Mouse (Mus musculus) erythroblast, adult 5-6 weeks (primary cell): ENCODE results near the gene Gm20388. TPM values are rescaled to one million over a fixed set of nuclear protein-coding genes. Genes with fewer than 3 reads are reported as not detected.

Experiments
- ATAC-seq: replicated peaks from 2 replicates; pipeline ENCODE4 v1.8.0; 2016; ENCODE audit warnings: moderate number of reproducible peaks, mild to moderate bottlenecking, moderate TSS enrichment, inconsistent platforms; ENCODE audit not compliant: poor library complexity, low FRiP score, severe bottlenecking
- total RNA-seq, 2 experiments: library from RNA; stranded (forward) in 1 of 2; stranded (reverse) in 1 of 2; fragments of 150-400 nt in 1 of 2; fragments of 200-764, 138-1000 nt in 1 of 2; gene quantifications; 2 replicates each; pipeline versions ENCODE4 v1.2.3 to v1.2.4; 2015 to 2017; ENCODE audit warnings: low replicate concordance in 2 of 2

The Gm20388 gene
- total RNA-seq, 2 experiments from 2014 or later = 2.9 to 7.8 TPM

GRCm38 (mm10) chr8:120208113-120208512 is 297.5 kb downstream of the Gm20388 start:
- no peak for ATAC-seq

DNA sequence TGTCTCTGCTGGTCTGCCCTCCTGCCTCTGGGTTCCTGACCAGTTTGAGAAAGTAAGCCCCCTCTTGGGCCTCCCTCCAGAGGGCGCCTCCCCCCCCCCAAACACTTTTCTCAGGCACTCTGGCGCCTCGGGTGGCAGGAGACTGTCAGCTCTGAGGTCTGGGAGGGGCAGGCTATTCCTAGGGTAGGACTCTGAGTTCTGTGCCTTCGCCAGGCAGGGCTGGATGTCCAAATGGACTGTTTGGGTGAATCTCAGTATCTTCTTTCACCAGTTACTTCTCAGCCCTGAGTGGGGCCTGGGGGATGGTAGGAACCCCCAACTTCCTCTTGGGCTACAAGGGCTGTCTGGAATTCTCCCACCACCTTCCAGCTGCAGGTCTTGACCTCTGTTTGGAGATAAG is 300.7 kb downstream of the Gm20388 start:
- no peak for ATAC-seq

GRCm38 (mm10) chr8:120212596-120212995 is 302.0 kb downstream of the Gm20388 start:
- ATAC-seq = no peak

- no peak for ATAC-seq
Observed at GRCm38 (mm10) chr8:120213229-120213628, 302.6 kb downstream of the Gm20388 start.

DNA sequence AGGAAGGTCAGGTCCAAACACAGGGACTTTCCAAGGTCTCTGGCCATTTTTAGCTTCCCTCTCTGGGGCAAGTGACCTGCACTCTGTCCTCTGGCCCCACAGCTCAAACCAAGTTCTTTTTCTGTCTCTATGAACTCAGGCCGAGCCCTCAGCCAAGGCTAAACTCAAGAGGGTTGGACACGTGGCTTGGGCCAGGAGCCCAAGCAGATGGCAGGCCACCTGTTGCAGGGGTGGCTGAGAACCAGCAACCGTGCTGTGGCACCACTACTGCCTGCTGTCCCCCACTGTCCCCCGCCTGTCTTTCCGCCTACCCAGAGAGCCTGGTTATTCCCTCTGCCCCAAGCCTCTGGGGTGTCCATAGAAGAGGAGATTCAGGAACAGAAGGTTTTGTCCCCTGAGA is 303.3 kb downstream of the Gm20388 start:
- no peak for ATAC-seq

GRCm38 (mm10) chr8:120215416-120216141 is 304.9 kb downstream of the Gm20388 start:
- ATAC-seq = no peak

DNA sequence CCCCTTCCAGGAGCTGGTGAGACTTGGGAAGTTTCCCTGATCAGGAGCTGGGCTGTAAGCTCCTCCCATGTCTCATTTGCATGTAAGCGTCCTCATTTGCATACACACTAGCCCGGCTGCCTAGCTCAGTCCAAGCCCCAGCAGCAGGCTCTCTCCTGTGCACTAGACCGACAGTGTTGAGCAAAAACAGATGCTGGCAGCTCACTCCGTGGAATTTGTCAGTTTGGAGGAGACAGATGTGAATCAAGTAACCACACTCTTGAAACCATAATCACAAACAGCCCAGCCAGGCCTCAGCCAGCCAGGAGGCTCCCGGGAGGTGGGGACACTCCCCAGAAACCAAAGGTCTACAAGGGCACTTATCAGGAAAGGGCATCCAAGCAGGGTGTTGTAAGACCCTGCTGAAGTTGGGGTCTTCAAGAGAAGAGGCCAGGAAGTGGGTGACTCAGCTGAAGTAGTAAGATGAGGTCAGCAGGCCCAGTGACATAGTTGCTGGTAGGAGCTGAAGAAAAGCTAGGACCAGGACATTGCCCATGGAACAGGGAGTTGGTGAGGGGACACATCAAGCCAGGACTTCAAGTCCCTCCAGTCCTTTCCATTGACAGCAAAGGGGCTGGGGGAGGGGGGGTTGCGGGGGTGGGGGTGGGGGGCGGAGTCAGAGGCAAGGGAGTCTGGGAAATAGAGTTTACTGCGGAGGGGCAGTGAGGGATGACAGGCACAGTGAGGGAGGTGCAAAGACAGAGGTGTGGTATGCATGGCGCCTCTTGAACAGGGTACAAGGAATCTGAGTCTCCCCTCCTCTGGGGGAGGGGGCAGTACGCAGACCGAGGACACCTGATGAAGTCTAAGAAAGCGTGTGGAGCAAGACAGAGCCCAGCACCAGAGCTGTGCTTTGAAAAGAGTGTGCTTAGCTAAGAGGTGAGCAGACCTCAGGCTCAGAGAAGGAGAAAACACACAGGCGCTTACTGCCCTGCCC is 306.5 kb downstream of the Gm20388 start:
- no peak for ATAC-seq

DNA sequence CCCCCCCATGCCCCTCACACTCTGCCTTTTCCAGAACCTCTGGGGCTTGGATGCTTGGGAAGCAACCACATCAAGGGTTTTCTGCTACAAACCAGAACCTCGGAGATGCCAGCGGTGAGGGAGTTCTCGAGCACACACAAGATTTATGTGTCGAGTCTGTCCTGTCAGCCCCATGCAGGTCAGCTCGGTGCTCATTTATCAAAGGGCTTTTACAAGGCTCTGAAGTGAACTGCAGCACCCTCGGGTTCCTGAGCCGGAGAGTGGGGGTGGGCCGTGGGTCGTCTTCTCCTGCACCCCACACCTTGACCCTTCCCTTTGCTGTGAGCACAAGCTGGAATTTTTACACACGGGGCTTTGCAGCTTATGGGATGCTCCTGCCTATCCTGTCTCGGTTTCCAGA is 311.9 kb downstream of the Gm20388 start:
- ATAC-seq = no peak

GRCm38 (mm10) chr8:120224521-120225420 is 314.1 kb downstream of the Gm20388 start:
- no peak for ATAC-seq

DNA sequence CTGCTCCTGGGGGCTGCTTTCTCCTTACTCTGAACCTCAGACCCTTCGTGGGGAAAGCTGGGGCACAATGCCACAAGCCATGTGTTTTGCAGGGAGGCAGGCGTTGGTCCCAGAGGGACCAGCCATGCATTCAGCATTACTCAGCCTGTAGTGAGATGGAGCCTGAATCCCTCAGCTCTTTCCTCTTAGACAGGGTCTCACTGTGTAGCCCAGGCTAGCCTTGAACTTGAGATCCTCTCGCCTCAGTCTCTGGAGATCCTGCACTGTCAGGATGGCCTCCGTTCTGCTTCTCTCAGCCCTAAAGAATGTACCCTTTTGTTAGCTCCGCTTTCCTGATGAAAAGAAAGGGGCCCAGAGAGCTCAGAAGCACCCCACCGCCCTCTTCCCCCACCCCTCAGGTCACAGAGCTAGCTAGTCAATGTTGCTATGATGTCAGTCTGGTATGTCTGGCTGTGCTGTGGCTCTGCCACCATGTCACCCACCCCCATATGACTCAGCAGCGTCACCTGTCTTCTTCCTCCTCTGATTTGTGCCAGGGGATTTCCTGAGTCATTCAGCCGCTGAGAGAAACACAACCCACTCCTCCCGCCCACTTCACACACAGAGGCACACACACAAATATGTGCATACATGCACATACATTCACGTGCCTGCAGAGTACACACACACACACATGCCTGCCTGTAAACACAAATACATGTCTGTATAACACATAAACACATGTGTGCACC is 314.9 kb downstream of the Gm20388 start:
- no peak for ATAC-seq

DNA sequence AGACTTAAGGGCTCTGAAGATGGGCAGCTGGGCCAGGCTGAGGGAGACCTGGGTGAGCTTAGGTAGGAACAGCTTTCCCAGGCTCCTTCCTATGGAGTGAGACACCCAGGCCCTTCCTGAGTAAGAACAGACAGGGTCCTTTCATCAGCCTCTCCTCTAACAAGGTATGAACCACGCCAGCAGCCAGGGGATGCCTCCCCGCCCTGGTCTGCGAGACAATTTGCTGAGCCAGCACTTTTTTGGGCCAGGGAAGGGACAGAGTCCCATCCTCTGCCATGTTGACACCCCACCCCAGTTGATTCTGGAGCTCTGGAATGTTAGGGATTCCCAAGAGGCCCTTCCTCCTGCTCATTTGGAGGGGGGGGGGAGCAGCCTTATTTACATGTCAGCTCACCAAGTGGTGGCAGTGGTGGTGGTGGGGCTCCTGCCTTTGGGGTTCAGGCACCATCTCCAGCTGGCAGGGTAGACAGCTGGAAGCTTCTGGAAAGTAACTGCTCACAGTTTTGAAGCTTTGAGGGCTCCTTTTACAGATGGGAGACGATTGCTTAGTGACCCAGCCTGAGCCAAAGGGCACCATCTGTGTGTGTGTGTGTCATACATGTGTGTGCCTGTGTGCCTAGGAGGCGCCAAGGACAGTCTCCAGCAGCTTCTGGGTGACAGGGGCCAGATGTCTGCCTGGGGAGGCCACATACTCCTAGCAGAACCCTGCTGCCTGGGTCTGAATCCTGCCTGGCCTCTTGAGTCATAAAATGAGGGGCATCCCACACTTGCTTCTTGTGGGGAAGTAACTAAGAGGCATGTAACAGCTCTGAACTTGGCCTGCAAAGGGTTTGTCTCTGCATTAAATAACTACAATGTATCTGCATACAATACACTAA is 316.3 kb downstream of the Gm20388 start:
- ATAC-seq = no peak

DNA sequence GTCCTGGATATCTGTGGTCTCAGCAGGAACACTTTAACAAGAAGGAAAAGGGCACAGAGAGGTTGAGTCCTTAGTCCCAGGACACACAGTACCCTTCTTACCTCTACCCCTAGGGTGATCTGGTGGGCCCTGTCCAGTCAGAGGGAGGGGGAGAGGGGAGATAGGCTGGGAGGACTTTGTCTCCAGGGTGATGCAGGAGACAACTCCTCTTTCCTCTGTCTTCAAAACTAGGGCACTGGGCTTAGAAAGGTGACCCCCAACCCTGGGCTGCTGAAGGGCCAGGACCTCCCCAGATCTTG is 316.9 kb downstream of the Gm20388 start:
- ATAC-seq = no peak

DNA sequence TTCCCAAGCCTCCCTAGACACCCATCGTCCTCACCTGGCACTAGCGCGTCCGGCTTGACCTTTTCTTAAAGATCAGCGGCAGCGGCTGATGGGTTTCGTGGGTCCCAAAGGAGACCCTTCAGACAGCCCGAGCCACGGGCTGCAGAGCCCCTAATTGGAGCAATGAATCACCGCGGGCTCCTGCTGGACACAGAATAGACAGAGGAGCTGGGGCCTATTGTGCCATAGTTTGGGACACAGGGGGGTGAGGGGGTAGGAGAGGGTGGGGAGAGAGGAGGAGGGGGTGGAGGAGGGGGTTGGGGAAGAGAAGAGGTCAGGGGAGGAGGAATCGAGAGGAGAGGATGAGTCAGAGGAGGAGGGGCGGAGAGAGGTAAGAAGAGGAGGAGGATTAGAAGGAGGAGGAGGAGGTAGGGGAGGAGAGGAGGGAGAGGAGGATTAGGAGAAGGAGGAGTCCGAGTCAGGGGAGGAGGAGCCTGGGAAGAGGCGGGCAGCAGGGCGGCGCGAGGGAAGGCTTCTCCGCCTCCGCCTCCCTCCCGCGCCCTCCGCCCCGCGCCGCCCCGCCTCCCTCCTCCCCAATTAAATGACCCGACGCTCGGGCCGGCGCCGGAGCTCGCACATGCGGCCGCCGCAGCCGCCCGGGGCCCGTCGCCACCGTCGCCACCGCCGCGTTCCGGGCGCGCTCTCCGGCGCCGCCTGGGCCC is 317.4 kb downstream of the Gm20388 start, which contains the start of gene Gse1:
Gene Gse1 (plus strand): TSS at position 566 of the 701 bp plus-strand sequence.
- no peak for ATAC-seq

DNA sequence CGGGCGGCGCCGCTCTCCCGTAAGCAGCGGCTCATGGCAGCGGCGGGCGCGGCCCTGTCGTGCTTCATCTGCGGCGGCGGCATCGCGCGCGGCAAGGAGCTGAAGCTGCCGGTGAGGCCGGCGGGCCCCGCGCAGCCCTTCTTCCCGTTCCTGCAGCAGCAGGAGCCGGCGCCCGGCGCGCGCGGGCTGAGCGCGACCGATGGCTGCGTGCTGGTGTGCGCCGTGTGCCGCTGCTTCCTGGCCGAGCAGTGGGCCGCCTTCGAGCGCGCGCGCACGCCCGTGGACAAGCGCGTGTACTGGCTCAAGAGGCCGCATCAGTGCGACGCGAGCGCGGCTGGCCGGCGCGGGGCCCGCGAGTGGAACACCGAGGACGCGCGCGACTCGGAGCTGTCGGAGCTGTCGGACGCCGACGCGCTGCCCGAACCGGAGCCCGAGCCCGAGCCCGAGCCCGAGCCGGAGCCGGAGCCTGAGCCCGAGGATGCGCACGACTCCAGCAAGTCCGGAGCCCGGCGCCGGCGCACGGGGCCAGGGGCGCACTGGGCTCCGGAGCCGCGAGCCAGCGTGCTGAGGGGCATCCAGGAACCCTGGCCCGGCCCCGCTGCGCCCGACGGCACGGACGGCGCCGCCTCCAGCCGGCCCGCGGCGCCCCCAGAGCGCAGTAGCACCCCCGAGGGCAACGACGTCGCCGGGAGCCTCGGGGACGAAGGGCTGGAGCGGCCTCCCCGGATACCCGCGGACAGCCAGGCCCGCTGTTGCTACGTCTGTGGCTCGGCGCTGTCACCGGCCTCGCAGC is 318.3 kb downstream of the Gm20388 start:
- no peak for ATAC-seq

DNA sequence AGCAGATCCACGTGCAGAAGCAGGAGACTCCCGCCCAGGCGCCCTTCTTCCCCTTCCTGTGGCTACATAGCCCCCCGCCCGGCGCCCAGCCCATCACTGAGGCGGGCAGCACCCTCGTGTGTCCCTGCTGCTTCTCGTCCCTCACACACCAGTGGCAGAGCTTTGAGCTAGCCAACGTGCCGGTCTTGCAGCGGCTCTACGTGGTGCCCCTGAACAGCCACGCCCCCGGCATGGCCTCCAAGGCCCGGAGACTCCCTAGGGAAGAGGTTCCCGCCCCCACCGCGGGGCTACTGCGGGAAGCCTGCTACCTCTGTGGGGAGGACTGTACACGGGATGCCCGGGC is 318.9 kb downstream of the Gm20388 start:
- no peak for ATAC-seq

GRCm38 (mm10) chr8:120230081-120230480 is 319.4 kb downstream of the Gm20388 start:
- ATAC-seq = no peak
